Mouse (Mus musculus) NIH3T3 (cell line): ENCODE results near the gene Znrf3.

Experiments used
- DNase-seq: peaks from one replicate; pipeline ENCODE4 v3.0.0-alpha.2; 2012; ENCODE audit warnings: low read depth

Gene Znrf3

GRCm38 (mm10) chr11:5318976-5319375, 125.7 kb downstream of the Znrf3 start:
- no peak for DNase-seq

- no peak for DNase-seq
Measured at GRCm38 (mm10) chr11:5318035-5318775, 126.4 kb downstream of the Znrf3 start.

GRCm38 (mm10) chr11:5314796-5315195, 129.9 kb downstream of the Znrf3 start:
- peak; percentile 41 for DNase-seq

- DNase-seq, result no peak
Measured at GRCm38 (mm10) chr11:5314330-5314741, 130.3 kb downstream of the Znrf3 start.

GRCm38 (mm10) chr11:5307024-5307905, 137.4 kb downstream of the Znrf3 start:
- no peak for DNase-seq

GRCm38 (mm10) chr11:5306017-5306416, 138.6 kb downstream of the Znrf3 start:
- no peak for DNase-seq

GRCm38 (mm10) chr11:5304526-5304925, 140.1 kb downstream of the Znrf3 start:
- peak; percentile 29 for DNase-seq

GRCm38 (mm10) chr11:5298007-5298372, 146.7 kb downstream of the Znrf3 start:
- no peak for DNase-seq

- no peak for DNase-seq
Measured at GRCm38 (mm10) chr11:5297148-5298006, 147.3 kb downstream of the Znrf3 start.

GRCm38 (mm10) chr11:5296576-5297115, 148.0 kb downstream of the Znrf3 start:
- peak; percentile 35 for DNase-seq

GRCm38 (mm10) chr11:5294805-5295204, 149.8 kb downstream of the Znrf3 start:
- peak; percentile 50 for DNase-seq

GRCm38 (mm10) chr11:5290691-5291090, 154.0 kb downstream of the Znrf3 start:
- DNase-seq, result peak; percentile 84

GRCm38 (mm10) chr11:5289826-5290580, 154.6 kb downstream of the Znrf3 start:
- peak; percentile 65 for DNase-seq

GRCm38 (mm10) chr11:5283987-5284386, 160.7 kb downstream of the Znrf3 start:
- DNase-seq, result no peak

- DNase-seq, result no peak
Measured at GRCm38 (mm10) chr11:5280932-5281331, 163.7 kb downstream of the Znrf3 start.

GRCm38 (mm10) chr11:5278463-5278862, 166.2 kb downstream of the Znrf3 start:
- no peak for DNase-seq

GRCm38 (mm10) chr11:5277307-5277971, 167.2 kb downstream of the Znrf3 start:
- DNase-seq, result no peak

GRCm38 (mm10) chr11:5275216-5275615, 169.4 kb downstream of the Znrf3 start:
- DNase-seq, result no peak

GRCm38 (mm10) chr11:5272536-5273234, 172.0 kb downstream of the Znrf3 start:
- DNase-seq, result no peak

- no peak for DNase-seq
Measured at GRCm38 (mm10) chr11:5272066-5272360, 172.6 kb downstream of the Znrf3 start.
